In genomic region chr16:36770830-36771229, GRCm38 (mm10) we compare ENCODE assay signal across 9 mouse cellular contexts. TPM values are rescaled to one million over a fixed set of nuclear protein-coding genes. Genes with fewer than 3 reads are reported as not detected.
DNase-seq lines count a peak whose midpoint lies in the region; ATAC-seq and TF ChIP-seq lines count a peak whose summit lies in the region.
"Had no signal": no experiment of that assay in that cellular context is flagged by ENCODE, and none has a peak within 500 bp of the region (broad histone marks: within the 10 kb centered on the region; RNA-seq: fewer than 3 reads in every experiment).

No protein-coding gene starts in this region.

- H3K36me3 ChIP-seq in heart, embryonic 12.5 days = no peaks in the 10 kb centered on the region
- H3K36me3 ChIP-seq: midbrain, embryonic 12.5 days had no signal

- H3K27ac ChIP-seq in heart, embryonic 12.5 days (ENCODE audit: poor library complexity, severe bottlenecking) = no peak overlapping the region
- H3K27ac ChIP-seq: midbrain, embryonic 12.5 days had no signal

- no peak overlapping the region for H3K4me3 ChIP-seq in heart, embryonic 12.5 days
- no peak overlapping the region for H3K4me3 ChIP-seq in lung, adult 2 months (replicated peaks; ENCODE audit: extremely low read depth, low read depth, low read length)
- H3K4me3 ChIP-seq: midbrain, embryonic 12.5 days had no signal

- no peaks in the 10 kb centered on the region for H3K9me3 ChIP-seq in heart, embryonic 12.5 days (replicated peaks)
- H3K9me3 ChIP-seq: midbrain, embryonic 12.5 days had no signal

- 71% methylated on average over 4 of the region's 4 CpGs for WGBS in heart, embryonic 12.5 days
- 62% methylated on average over 4 of the region's 4 CpGs for WGBS in lung, adult 2 months

- TF ChIP-seq CTCF in lung, adult 2 months (IDR thresholded peaks at IDR 0.05; ENCODE audit: insufficient read depth, low read length) = no peak

- ATAC-seq in heart, embryonic 12.5 days (ENCODE audit: insufficient number of reproducible peaks, low FRiP score) = no peak

- no peak overlapping the region for H3K9ac ChIP-seq in heart, embryonic 12.5 days
- H3K9ac ChIP-seq: midbrain, embryonic 12.5 days had no signal

- peak; percentile 39 for DNase-seq in heart, adult 11 months
- DNase-seq in right cerebral cortex, adult 18-20 months = peak; percentile 11
- no peak for DNase-seq in right cerebral cortex, adult 2 months (ENCODE audit: low spot score in 2 of 2)
- peak; percentile 27 for DNase-seq in lung, adult 2 months
- DNase-seq in ovary, adult 18-20 months (ENCODE audit: low spot score) = no peak
- no peak for DNase-seq in urinary bladder, postnatal 25 days (ENCODE audit: low spot score)
- DNase-seq: adrenal gland, adult 2 months had no signal

- no peak for TF ChIP-seq POLR2A in lung, adult 2 months (IDR thresholded peaks at IDR 0.05; ENCODE audit: borderline replicate concordance, extremely low read depth, low read depth, low read length)

- H3K27me3 ChIP-seq in heart, embryonic 12.5 days (replicated peaks) = no peaks in the 10 kb centered on the region
- H3K27me3 ChIP-seq: midbrain, embryonic 12.5 days had no signal

- no peak overlapping the region for H3K4me2 ChIP-seq in heart, embryonic 12.5 days
- H3K4me2 ChIP-seq: midbrain, embryonic 12.5 days had no signal

- no peaks in the 10 kb centered on the region for H3K4me1 ChIP-seq in heart, embryonic 12.5 days (replicated peaks)
- H3K4me1 ChIP-seq in lung, adult 2 months (ENCODE audit: control insufficient read depth, insufficient read depth, low read length) = no peaks in the 10 kb centered on the region; the same call in none of the 2 replicates
- H3K4me1 ChIP-seq: midbrain, embryonic 12.5 days had no signal

RNA-seq across cellular contexts. Expression of gene Slc15a2, which starts 13.9 kb away (rescaled TPM):
- 0.92 and 1.4 TPM in 2 replicates for polyA plus RNA-seq in heart, embryonic 12.5 days (2016; fragmentation: Nextera tagmentation; extraction: Ambion mirVana)
- polyA plus RNA-seq in lung, adult 2 months (2012; rRNA removed) = 9.0 and 13.9 TPM in 2 replicates

RNA-seq across cellular contexts. Expression of gene Iqcb1, which starts 57.4 kb away (rescaled TPM):
- 33.4 and 34.1 TPM in 2 replicates for polyA plus RNA-seq in heart, embryonic 12.5 days (2016; fragmentation: Nextera tagmentation; extraction: Ambion mirVana)
- 1.2 and 2.4 TPM in 2 replicates for polyA plus RNA-seq in lung, adult 2 months (2012; rRNA removed)

Comparison
In these comparisons a context has a peak if more than half of its experiments do, and no peak if none do; other contexts are left out.
1. DNase-seq: peak in heart, adult 11 months (single experiment), right cerebral cortex, adult 18-20 months (single experiment) and lung, adult 2 months (single experiment); none in right cerebral cortex, adult 2 months (0 of 2), ovary, adult 18-20 months (single experiment) and urinary bladder, postnatal 25 days (single experiment).
2. RNA of gene Iqcb1, which starts 57.4 kb away (polyA plus RNA-seq): 33.4 to 34.1 TPM in heart, embryonic 12.5 days; 1.2 to 2.4 TPM in lung, adult 2 months; every median in the first group is over 10 times any median in the second.